Mouse (Mus musculus): ENCODE data around the gene Nup54.

- TF ChIP-seq POLR2A (IDR thresholded peaks at IDR 0.05; ENCODE audit: insufficient read depth, low read depth, low read length) (no peak), CTCF (IDR thresholded peaks at IDR 0.05; ENCODE audit: insufficient read depth, low read depth, low read length) (no peak)
Observed at GRCm38 (mm10) chr5:92384855-92385254, 50.2 kb downstream of the Nup54 start.
